Mouse (Mus musculus): ENCODE data around the gene St6gal1. TPM values are rescaled to one million over a fixed set of nuclear protein-coding genes. Genes with fewer than 3 reads are reported as not detected.
A peak's percentile ranks its signal among the peaks of the same experiment; 100 is the strongest.

St6gal1 gene
- polyA plus RNA-seq, 2 experiments: 10.5 to 10.6 TPM

GRCm38 (mm10) chr16:23333875-23334551 lies 109.5 kb downstream of the St6gal1 start:
- DNase-seq (ENCODE audit: low read depth in 3 of 3, low spot score in 3 of 3) (no peak), ATAC-seq (ENCODE audit: insufficient read depth) (no peak)
- H3K27ac ChIP-seq: no peak overlapping the region
- no peaks in the 10 kb centered on the region for H3K36me3 ChIP-seq (replicated peaks; ENCODE audit: control insufficient read depth, insufficient read depth, low read depth)
- H3K4me2 ChIP-seq (ENCODE audit: low read depth): no peak overlapping the region
- TF ChIP-seq CTCF (IDR thresholded peaks at IDR 0.05; ENCODE audit: low read depth) (no peak), EP300 (IDR thresholded peaks at IDR 0.05; ENCODE audit: low read depth) (no peak)
- 45% methylated on average over 6 of the region's 6 CpGs for WGBS (ENCODE audit: insufficient replicate concordance)
- H3K9me3 ChIP-seq (ENCODE audit: control insufficient read depth, low read length): no peaks in the 10 kb centered on the region
- H3K27me3 ChIP-seq (ENCODE audit: control insufficient read depth, insufficient read depth, low read length): no peaks in the 10 kb centered on the region
- H3K4me3 ChIP-seq (ENCODE audit: insufficient read depth in 1 of 2, low read depth in 2 of 2, low read length in 2 of 2): no peak overlapping the region
- H3K4me1 ChIP-seq (replicated peaks; ENCODE audit: control insufficient read depth in 2 of 2, insufficient read depth in 2 of 2, low read length in 1 of 2): peaks cover 0 to 6% of the 10 kb centered on the region in 2 experiments; a peak in 2 of 4 replicates
- H3K9ac ChIP-seq (replicated peaks): no peak overlapping the region

- peaks cover 0 to 6% of the 10 kb centered on the region in 2 experiments; a peak in 2 of 4 replicates for H3K4me1 ChIP-seq (replicated peaks; ENCODE audit: control insufficient read depth in 2 of 2, insufficient read depth in 2 of 2, low read length in 1 of 2)
- no peak overlapping the region for H3K4me3 ChIP-seq (ENCODE audit: insufficient read depth in 1 of 2, low read depth in 2 of 2, low read length in 2 of 2)
- no peak overlapping the region for H3K9ac ChIP-seq (replicated peaks)
- DNase-seq (ENCODE audit: low read depth in 3 of 3, low spot score in 3 of 3) (peak; percentile 26 to 30 (median 29)), ATAC-seq (ENCODE audit: insufficient read depth) (no peak)
- no peak for TF ChIP-seq EP300 (IDR thresholded peaks at IDR 0.05; ENCODE audit: low read depth)
- no peak for TF ChIP-seq CTCF (IDR thresholded peaks at IDR 0.05; ENCODE audit: low read depth)
- no peaks in the 10 kb centered on the region; the same call in 1 of the 2 replicates for H3K36me3 ChIP-seq (replicated peaks; ENCODE audit: control insufficient read depth, insufficient read depth, low read depth)
- H3K4me2 ChIP-seq (ENCODE audit: low read depth): no peak overlapping the region
- H3K27me3 ChIP-seq (ENCODE audit: control insufficient read depth, insufficient read depth, low read length): no peaks in the 10 kb centered on the region
- H3K9me3 ChIP-seq (ENCODE audit: control insufficient read depth, low read length): no peaks in the 10 kb centered on the region
- H3K27ac ChIP-seq: no peak overlapping the region
- WGBS (ENCODE audit: insufficient replicate concordance): 29% methylated on average over 4 of the region's 4 CpGs
Measured at GRCm38 (mm10) chr16:23337317-23337716, 112.8 kb downstream of the St6gal1 start.

- H3K27me3 ChIP-seq (ENCODE audit: control insufficient read depth, insufficient read depth, low read length): no peaks in the 10 kb centered on the region
- DNase-seq (ENCODE audit: low read depth in 3 of 3, low spot score in 3 of 3) (no peak), ATAC-seq (ENCODE audit: insufficient read depth) (no peak)
- no peaks in the 10 kb centered on the region; the same call in 1 of the 2 replicates for H3K36me3 ChIP-seq (replicated peaks; ENCODE audit: control insufficient read depth, insufficient read depth, low read depth)
- H3K4me2 ChIP-seq (ENCODE audit: low read depth): no peak overlapping the region
- H3K4me3 ChIP-seq (ENCODE audit: insufficient read depth in 1 of 2, low read depth in 2 of 2, low read length in 2 of 2): no peak overlapping the region
- H3K27ac ChIP-seq: no peak overlapping the region
- TF ChIP-seq CTCF (IDR thresholded peaks at IDR 0.05; ENCODE audit: low read depth): no peak
- no peak for TF ChIP-seq EP300 (IDR thresholded peaks at IDR 0.05; ENCODE audit: low read depth)
- no peaks in the 10 kb centered on the region for H3K4me1 ChIP-seq (replicated peaks; ENCODE audit: control insufficient read depth in 2 of 2, insufficient read depth in 2 of 2, low read length in 1 of 2)
- no peak overlapping the region for H3K9ac ChIP-seq (replicated peaks)
- no peaks in the 10 kb centered on the region for H3K9me3 ChIP-seq (ENCODE audit: control insufficient read depth, low read length)
- WGBS (ENCODE audit: insufficient replicate concordance): 72% methylated on average over 2 of the region's 2 CpGs
Measured at GRCm38 (mm10) chr16:23341254-23341653, 116.7 kb downstream of the St6gal1 start.

- TF ChIP-seq EP300 (IDR thresholded peaks at IDR 0.05; ENCODE audit: low read depth) (no peak), CTCF (IDR thresholded peaks at IDR 0.05; ENCODE audit: low read depth) (no peak)
- 18% methylated on average over 2 of the region's 2 CpGs for WGBS (ENCODE audit: insufficient replicate concordance)
- ATAC-seq (ENCODE audit: insufficient read depth): no peak
- H3K27ac ChIP-seq: no peak overlapping the region
- H3K27me3 ChIP-seq (ENCODE audit: control insufficient read depth, insufficient read depth, low read length): no peaks in the 10 kb centered on the region
- no peak overlapping the region for H3K4me2 ChIP-seq (ENCODE audit: low read depth)
- H3K9me3 ChIP-seq (ENCODE audit: control insufficient read depth, low read length): no peaks in the 10 kb centered on the region
- no peak for DNase-seq (ENCODE audit: low read depth in 3 of 3, low spot score in 3 of 3)
- H3K9ac ChIP-seq (replicated peaks): no peak overlapping the region
- H3K4me1 ChIP-seq (replicated peaks; ENCODE audit: control insufficient read depth in 2 of 2, insufficient read depth in 2 of 2, low read length in 1 of 2): peaks cover 0 to 7% of the 10 kb centered on the region in 2 experiments; a peak in 2 of 4 replicates
- H3K36me3 ChIP-seq (replicated peaks; ENCODE audit: control insufficient read depth, insufficient read depth, low read depth): no peaks in the 10 kb centered on the region
- no peak overlapping the region for H3K4me3 ChIP-seq (ENCODE audit: insufficient read depth in 1 of 2, low read depth in 2 of 2, low read length in 2 of 2)
Measured at GRCm38 (mm10) chr16:23350802-23351201, 126.3 kb downstream of the St6gal1 start.

- H3K4me2 ChIP-seq (ENCODE audit: low read depth): no peak overlapping the region
- no peaks in the 10 kb centered on the region for H3K4me1 ChIP-seq (replicated peaks; ENCODE audit: control insufficient read depth in 2 of 2, insufficient read depth in 2 of 2, low read length in 1 of 2)
- no peak for DNase-seq (ENCODE audit: low read depth in 3 of 3, low spot score in 3 of 3)
- no peak overlapping the region for H3K9ac ChIP-seq (replicated peaks)
- H3K4me3 ChIP-seq (ENCODE audit: insufficient read depth in 1 of 2, low read depth in 2 of 2, low read length in 2 of 2): no peak overlapping the region
- TF ChIP-seq EP300 (IDR thresholded peaks at IDR 0.05; ENCODE audit: low read depth) (no peak), CTCF (IDR thresholded peaks at IDR 0.05; ENCODE audit: low read depth) (no peak)
- no peaks in the 10 kb centered on the region for H3K36me3 ChIP-seq (replicated peaks; ENCODE audit: control insufficient read depth, insufficient read depth, low read depth)
- no peak for ATAC-seq (ENCODE audit: insufficient read depth)
- no peaks in the 10 kb centered on the region for H3K9me3 ChIP-seq (ENCODE audit: control insufficient read depth, low read length)
- H3K27me3 ChIP-seq (ENCODE audit: control insufficient read depth, insufficient read depth, low read length): no peaks in the 10 kb centered on the region
- WGBS (ENCODE audit: insufficient replicate concordance): 61% methylated on average over 4 of the region's 4 CpGs
- H3K27ac ChIP-seq: no peak overlapping the region
Measured at GRCm38 (mm10) chr16:23361031-23361430, 136.5 kb downstream of the St6gal1 start.
